Mouse (Mus musculus): Measurements from ENCODE around the gene Cyp2ab1. TPM values are rescaled to one million over a fixed set of nuclear protein-coding genes. Genes with fewer than 3 reads are reported as not detected.

Cyp2ab1 gene
- polyA plus RNA-seq, 1 experiment, result not detected

- Histone ChIP-seq H3K27ac (ENCODE audit: insufficient read depth, low read depth, low read length) (peak within 1 kb of the TSS; percentile 58), H3K4me1 (ENCODE audit: control insufficient read depth, insufficient read depth, low read length) (no peaks in the 10 kb centered on the region), H3K4me3 (ENCODE audit: insufficient read depth, low read depth, low read length) (peak within 1 kb of the TSS; percentile 95)
- under 1% methylated on average over 52 of the region's 52 CpGs for WGBS
- TF ChIP-seq CTCF (IDR thresholded peaks at IDR 0.05; ENCODE audit: insufficient read depth, low read depth, low read length) (peak; percentile 75), POLR2A (IDR thresholded peaks at IDR 0.05; ENCODE audit: insufficient read depth, low read depth, low read length) (peak; percentile 66)
Observed at GRCm38 (mm10) chr16:20301770-20302649, 23.2 kb downstream of the Cyp2ab1 start, which contains the start of gene Parl. Gene Parl, minus strand, starts transcription at chr16:20302387.

DNA sequence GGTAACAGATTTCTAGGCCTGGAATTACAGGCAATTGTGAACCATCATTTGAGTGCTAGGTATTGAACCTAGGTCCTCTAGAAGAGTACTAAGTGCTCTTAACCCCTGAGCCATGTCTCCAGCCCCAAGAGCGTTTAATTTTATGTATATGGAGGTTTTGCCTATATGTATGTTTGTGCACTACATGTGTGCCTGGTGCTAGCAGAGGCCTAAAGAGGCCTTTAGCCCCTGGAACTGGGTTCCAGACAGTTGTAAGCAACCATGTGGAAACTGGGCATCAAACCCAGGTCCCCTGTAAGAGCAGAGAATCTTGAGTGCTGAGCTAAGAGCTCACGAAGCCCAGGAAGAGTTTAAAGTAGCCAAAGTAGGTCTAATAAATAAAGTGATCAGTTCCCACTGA, 25.1 kb downstream of the Cyp2ab1 start:
- H3K27ac ChIP-seq (ENCODE audit: insufficient read depth, low read depth, low read length), result no peak overlapping the region
- no peak overlapping the region for H3K4me3 ChIP-seq (ENCODE audit: insufficient read depth, low read depth, low read length)
- H3K4me1 ChIP-seq (ENCODE audit: control insufficient read depth, insufficient read depth, low read length), result no peaks in the 10 kb centered on the region
- no peak for TF ChIP-seq POLR2A (IDR thresholded peaks at IDR 0.05; ENCODE audit: insufficient read depth, low read depth, low read length)
- no peak for TF ChIP-seq CTCF (IDR thresholded peaks at IDR 0.05; ENCODE audit: insufficient read depth, low read depth, low read length)
- WGBS, result 95% methylated on average over 2 of the region's 2 CpGs

- TF ChIP-seq POLR2A (IDR thresholded peaks at IDR 0.05; ENCODE audit: insufficient read depth, low read depth, low read length) (no peak), CTCF (IDR thresholded peaks at IDR 0.05; ENCODE audit: insufficient read depth, low read depth, low read length) (no peak)
- no peaks in the 10 kb centered on the region for H3K4me1 ChIP-seq (ENCODE audit: control insufficient read depth, insufficient read depth, low read length)
- WGBS, result 74% methylated on average over 4 of the region's 4 CpGs
- no peak overlapping the region for H3K27ac ChIP-seq (ENCODE audit: insufficient read depth, low read depth, low read length)
- H3K4me3 ChIP-seq (ENCODE audit: insufficient read depth, low read depth, low read length), result no peak overlapping the region
Observed at GRCm38 (mm10) chr16:20280238-20280637, 45.0 kb downstream of the Cyp2ab1 start.

DNA sequence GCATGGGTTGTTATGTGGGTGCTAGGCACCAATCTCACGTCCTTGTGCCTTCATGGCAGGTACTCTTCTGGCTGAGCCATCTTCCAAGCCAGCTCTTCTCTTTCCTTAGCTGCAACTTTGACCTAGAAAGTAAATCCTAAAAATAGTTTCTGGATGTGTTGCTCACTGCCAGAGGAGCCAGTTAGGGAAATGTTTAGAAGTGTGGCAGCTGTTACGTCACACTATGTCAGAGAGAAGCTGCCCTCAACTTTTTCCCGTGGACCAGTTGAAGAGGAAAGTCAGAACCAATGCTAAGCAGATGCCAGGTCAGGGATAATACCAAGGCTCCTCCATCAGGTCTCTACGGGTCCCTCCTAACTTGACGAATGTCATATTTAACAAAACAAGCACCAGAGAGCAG, 45.8 kb downstream of the Cyp2ab1 start:
- no peak overlapping the region for H3K27ac ChIP-seq (ENCODE audit: insufficient read depth, low read depth, low read length)
- no peaks in the 10 kb centered on the region for H3K4me1 ChIP-seq (ENCODE audit: control insufficient read depth, insufficient read depth, low read length)
- H3K4me3 ChIP-seq (ENCODE audit: insufficient read depth, low read depth, low read length), result no peak overlapping the region
- TF ChIP-seq POLR2A (IDR thresholded peaks at IDR 0.05; ENCODE audit: insufficient read depth, low read depth, low read length), result no peak
- TF ChIP-seq CTCF (IDR thresholded peaks at IDR 0.05; ENCODE audit: insufficient read depth, low read depth, low read length), result no peak
- 88% methylated on average over 5 of the region's 5 CpGs for WGBS

- Histone ChIP-seq H3K4me1 (ENCODE audit: control insufficient read depth, insufficient read depth, low read length) (no peaks in the 10 kb centered on the region), H3K4me3 (ENCODE audit: insufficient read depth, low read depth, low read length) (no peak overlapping the region), H3K27ac (ENCODE audit: insufficient read depth, low read depth, low read length) (no peak overlapping the region)
- TF ChIP-seq POLR2A (IDR thresholded peaks at IDR 0.05; ENCODE audit: insufficient read depth, low read depth, low read length) (no peak), CTCF (IDR thresholded peaks at IDR 0.05; ENCODE audit: insufficient read depth, low read depth, low read length) (no peak)
- 24% methylated on average over 3 of the region's 3 CpGs for WGBS
Observed at GRCm38 (mm10) chr16:20272994-20273393, 52.2 kb downstream of the Cyp2ab1 start.

- TF ChIP-seq POLR2A (IDR thresholded peaks at IDR 0.05; ENCODE audit: insufficient read depth, low read depth, low read length), result no peak
- no peak for TF ChIP-seq CTCF (IDR thresholded peaks at IDR 0.05; ENCODE audit: insufficient read depth, low read depth, low read length)
- no peak overlapping the region for H3K27ac ChIP-seq (ENCODE audit: insufficient read depth, low read depth, low read length)
- H3K4me3 ChIP-seq (ENCODE audit: insufficient read depth, low read depth, low read length), result no peak overlapping the region
- WGBS, result 87% methylated on average over 4 of the region's 4 CpGs
- H3K4me1 ChIP-seq (ENCODE audit: control insufficient read depth, insufficient read depth, low read length), result no peaks in the 10 kb centered on the region
Observed at GRCm38 (mm10) chr16:20271339-20271738, 53.9 kb downstream of the Cyp2ab1 start.

DNA sequence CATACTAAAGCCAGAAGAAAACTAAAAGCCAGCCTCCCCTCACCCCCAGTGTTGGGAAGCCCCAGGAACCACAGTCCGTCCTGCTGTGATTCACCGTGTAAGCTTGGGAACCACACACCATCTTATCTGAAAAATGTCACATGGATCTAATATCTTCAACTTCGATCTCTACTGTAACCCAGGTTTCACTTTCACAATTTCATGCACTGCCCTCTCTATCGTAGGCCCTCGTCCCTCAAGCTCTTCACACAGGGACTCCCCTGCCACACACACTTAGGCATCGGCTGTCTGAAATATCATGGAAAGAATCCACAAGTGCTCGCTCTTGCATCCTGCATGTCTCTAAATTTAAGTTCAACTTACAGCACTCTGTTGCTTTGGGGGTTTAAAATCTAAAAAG, 60.1 kb downstream of the Cyp2ab1 start:
- Histone ChIP-seq H3K27ac (ENCODE audit: insufficient read depth, low read depth, low read length) (no peak overlapping the region), H3K4me3 (ENCODE audit: insufficient read depth, low read depth, low read length) (no peak overlapping the region), H3K4me1 (ENCODE audit: control insufficient read depth, insufficient read depth, low read length) (no peaks in the 10 kb centered on the region)
- 85% methylated on average over 7 of the region's 7 CpGs for WGBS
- TF ChIP-seq CTCF (IDR thresholded peaks at IDR 0.05; ENCODE audit: insufficient read depth, low read depth, low read length), result no peak
- no peak for TF ChIP-seq POLR2A (IDR thresholded peaks at IDR 0.05; ENCODE audit: insufficient read depth, low read depth, low read length)

Other genes starting within 250 kb of the Cyp2ab1 start
- gene Klhl24, start 227.9 kb downstream of the Cyp2ab1 start, polyA plus RNA-seq (2012; ENCODE audit: insufficient read depth, insufficient read length, low replicate concordance, missing spikeins), result 55.9 TPM in 1 of 2 replicates, not detected in the other
- gene Yeats2, start 184.3 kb downstream of the Cyp2ab1 start, polyA plus RNA-seq (2012; ENCODE audit: insufficient read depth, insufficient read length, low replicate concordance, missing spikeins), result not detected in 2 replicates
- gene Map6d1, start 84.0 kb downstream of the Cyp2ab1 start, polyA plus RNA-seq (2012; ENCODE audit: insufficient read depth, insufficient read length, low replicate concordance, missing spikeins), result not detected in 2 replicates
- not detected in 2 replicates for gene Parl, start 23.0 kb downstream of the Cyp2ab1 start, polyA plus RNA-seq (2012; ENCODE audit: insufficient read depth, insufficient read length, low replicate concordance, missing spikeins)
- 577 and 578 TPM in 2 replicates for gene Abcc5, start 101.0 kb upstream of the Cyp2ab1 start, polyA plus RNA-seq (2012; ENCODE audit: insufficient read depth, insufficient read length, low replicate concordance, missing spikeins)
- gene Eif2b5, start 173.4 kb upstream of the Cyp2ab1 start, polyA plus RNA-seq (2012; ENCODE audit: insufficient read depth, insufficient read length, low replicate concordance, missing spikeins), result not detected in 2 replicates
- 115 TPM in 1 of 2 replicates, not detected in the other for gene Dvl3, start 191.6 kb upstream of the Cyp2ab1 start, polyA plus RNA-seq (2012; ENCODE audit: insufficient read depth, insufficient read length, low replicate concordance, missing spikeins)
- gene Ap2m1, start 210.1 kb upstream of the Cyp2ab1 start, polyA plus RNA-seq (2012; ENCODE audit: insufficient read depth, insufficient read length, low replicate concordance, missing spikeins), result 512 and 992 TPM in 2 replicates
- not detected in 2 replicates for gene Abcf3, start 223.2 kb upstream of the Cyp2ab1 start, polyA plus RNA-seq (2012; ENCODE audit: insufficient read depth, insufficient read length, low replicate concordance, missing spikeins)

Data from olfactory bulb, adult 2 months (tissue).